Mouse (Mus musculus) layer of hippocampus, adult 6 months (tissue): ENCODE results near the gene Scrn3. TPM values are rescaled to one million over a fixed set of nuclear protein-coding genes. Genes with fewer than 3 reads are reported as not detected.

Source experiments
- long read RNA-seq, 2 experiments: library from polyadenylated mRNA; unstranded; transcript quantifications; one replicate each; pipeline ENCODE4 v2.0.0; 2019 to 2020
- polyA plus RNA-seq: library from polyadenylated mRNA; unstranded; fragments of <200 nt; fragmentation: Nextera tagmentation; gene quantifications from 2 replicates; pipeline ENCODE4 v1.2.3, GENCODE M21; 2021

Scrn3 gene
- polyA plus RNA-seq = 13.6 and 18.8 TPM in 2 replicates
- long read RNA-seq, experiment 1, transcript Scrn3-201 (8 exons, 3,309 nt) = major isoform, 9 of 26 reads
- long read RNA-seq, experiment 1, partial matches to known transcripts = 11 of 26 reads
- long read RNA-seq, experiment 1, other reads (novel, unspliced or antisense) = 2 of 26 reads
- long read RNA-seq, experiment 2, transcript Scrn3-201 (8 exons, 3,309 nt) = major isoform, 96 of 139 reads
- long read RNA-seq, experiment 2, transcript Scrn3-202 (4 exons, 1,897 nt) = minor isoform, 16 of 139 reads
- long read RNA-seq, experiment 2, partial matches to known transcripts = 10 of 139 reads
- long read RNA-seq, experiment 2, other reads (novel, unspliced or antisense) = 17 of 139 reads

GRCm38 (mm10) chr2:73312152-73313116 is at the start of gene Scrn3, which contains the start of gene Cir1:
Gene Scrn3 (plus strand): TSS chr2:73312601.
Gene Cir1 (minus strand): TSS chr2:73312701.

GRCm38 (mm10) chr2:73271459-73272161 is 40.8 kb upstream of the Scrn3 start, which contains the start of gene Sp9:
Gene Sp9 (plus strand): TSS chr2:73271925.

GRCm38 (mm10) chr2:73386356-73387046 is 74.1 kb downstream of the Scrn3 start, which contains the start of gene Gpr155:
Gene Gpr155 (minus strand): TSS chr2:73386572.

Other genes starting within 250 kb of the Scrn3 start
- 186 and 198 TPM in 2 replicates for gene Ola1, start 93.7 kb upstream of the Scrn3 start, polyA plus RNA-seq
- gene Sp9, start 40.7 kb upstream of the Scrn3 start, polyA plus RNA-seq = 1.2 and 1.4 TPM in 2 replicates
- 28.7 and 30.5 TPM in 2 replicates for gene Cir1, start 100 bp downstream of the Scrn3 start, polyA plus RNA-seq
- 8.4 and 12.8 TPM in 2 replicates for gene Gpr155, start 74.0 kb downstream of the Scrn3 start, polyA plus RNA-seq
- gene Wipf1, start 217.1 kb downstream of the Scrn3 start, polyA plus RNA-seq = 0.72 and 1.3 TPM in 2 replicates